Mouse (Mus musculus): ENCODE measurements around the gene Cdk6. TPM values are rescaled to one million over a fixed set of nuclear protein-coding genes. Genes with fewer than 3 reads are reported as not detected.

The Cdk6 gene
- 36.6 and 40.2 TPM in 2 replicates for polyA plus RNA-seq (2015; fragmentation: Nextera tagmentation; extraction: Ambion mirVana)

DNA sequence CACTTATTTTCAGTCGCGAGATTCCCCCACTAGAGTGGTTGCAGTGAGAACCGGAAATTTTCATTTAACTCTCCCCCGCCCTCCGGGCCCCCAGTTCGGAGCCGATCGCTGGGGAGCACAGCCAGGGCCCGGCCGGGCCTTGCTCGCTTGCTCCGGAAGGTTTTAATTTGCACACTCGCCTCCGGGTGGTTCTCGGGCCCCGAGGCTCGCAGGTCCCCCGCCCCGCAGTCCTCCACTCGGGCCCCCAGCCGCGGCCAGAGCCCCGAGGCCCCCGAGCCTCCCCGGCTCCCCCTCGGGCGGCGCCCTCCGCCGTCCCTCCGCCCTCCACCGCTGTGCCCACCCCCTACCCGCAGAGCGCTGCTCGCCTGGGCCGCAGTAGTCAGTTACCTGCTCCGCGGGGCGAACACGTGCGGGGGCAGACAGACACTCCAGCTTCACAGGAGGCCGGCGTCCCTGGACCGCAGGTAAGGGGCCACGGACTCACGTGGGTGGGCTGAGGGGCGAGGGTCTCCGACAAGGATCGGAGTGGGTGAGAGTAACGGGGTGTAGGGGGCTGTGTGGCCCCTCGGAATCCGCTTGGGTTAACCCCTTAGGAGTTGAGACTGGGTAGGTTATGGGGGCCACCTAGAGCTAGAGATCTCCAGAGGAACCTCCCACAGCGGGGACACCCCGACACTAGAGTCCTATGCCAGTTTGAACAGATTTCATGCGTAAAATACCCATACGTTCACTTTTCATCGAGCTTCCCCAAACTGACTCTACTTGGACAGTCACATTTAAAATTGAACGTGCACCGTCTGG lies at the start of gene Cdk6:
Gene Cdk6, plus strand, starts transcription at position 375 of the 801 bp plus-strand sequence.

GRCm38 (mm10) chr5:3543629-3544479 lies 202.6 kb downstream of the Cdk6 start, which contains the start of gene Fam133b:
Gene Fam133b, plus strand, starts transcription at chr5:3543833.

DNA sequence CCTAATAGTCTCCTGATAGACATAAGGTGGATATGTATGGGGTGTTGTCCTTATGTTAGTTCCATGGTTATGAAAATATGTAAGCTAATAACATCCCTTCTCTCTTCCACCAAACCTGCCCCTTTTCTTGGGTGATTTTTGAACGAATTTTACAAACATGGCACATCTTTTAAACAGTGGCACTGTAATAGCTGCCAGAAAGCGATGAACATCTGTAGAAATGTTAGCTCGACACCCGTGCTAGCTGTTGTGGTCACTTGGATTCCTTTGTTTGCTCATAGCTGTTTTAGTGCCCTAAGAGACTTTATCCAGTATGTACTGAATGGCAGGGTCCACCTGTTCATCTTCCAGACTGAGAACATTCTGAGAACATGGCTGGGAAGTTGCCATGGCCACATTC lies 230.0 kb downstream of the Cdk6 start, which contains the start of gene 1700109H08Rik:
Gene 1700109H08Rik, plus strand, starts transcription at position 301 of the 400 bp plus-strand sequence.

Other genes starting within 250 kb of the Cdk6 start
- 25.5 and 27.4 TPM in 2 replicates for gene Fam133b, start 202.3 kb downstream of the Cdk6 start, polyA plus RNA-seq (2015; fragmentation: Nextera tagmentation; extraction: Ambion mirVana)
- gene 1700109H08Rik, start 230.1 kb downstream of the Cdk6 start, polyA plus RNA-seq (2015; fragmentation: Nextera tagmentation; extraction: Ambion mirVana), result 1.6 TPM in 2 replicates

Data from spleen, postnatal 0 days (tissue).